Mouse (Mus musculus) liver, adult 2 months (tissue): ENCODE measurements around the gene Unkl.

ENCODE experiments used
- CTCF ChIP-seq: fragments of 200-500 bp; IDR thresholded peaks from 2 replicates; pipeline ENCODE4 v1.5.1; 2011; ENCODE audit warnings: low read depth, low read length, control low read depth
- POLR2A ChIP-seq: fragments of 200-500 bp; IDR thresholded peaks from 2 replicates; pipeline ENCODE4 v1.6.1; 2011; ENCODE audit warnings: low read length, control low read depth; ENCODE audit not compliant: insufficient read depth; ENCODE audit errors: extremely low read depth

- TF ChIP-seq POLR2A, result no peak
- no peak for TF ChIP-seq CTCF
Measured at GRCm38 (mm10) chr17:25215431-25215830, 27.2 kb downstream of the Unkl start.
